Mouse (Mus musculus) heart, postnatal 14 days (tissue): ENCODE data around the gene Deaf1. TPM values are rescaled to one million over a fixed set of nuclear protein-coding genes. Genes with fewer than 3 reads are reported as not detected.
"Not testable (repeated sequence)": the region's sequence is repeated elsewhere in the genome, so short reads cannot be mapped to it uniquely, and the experiment has no call there.

Experiments used
- DNase-seq, 2 experiments: peaks; one replicate each; pipeline ENCODE4 v3.0.0; 2021 to 2022
- intact Hi-C: fragments of 180-260 bp; cut with DNase I; formaldehyde crosslinking; loops from one replicate; pipeline ENCODE4 v1.15.1; 2025
- total RNA-seq, 2 experiments: library from RNA; stranded (reverse); gene quantifications; 2 replicates each; pipeline ENCODE4 v1.2.3; 2021

Gene Deaf1
- total RNA-seq, 2 experiments from 2014 or later, result 20.0 to 22.1 TPM

DNA sequence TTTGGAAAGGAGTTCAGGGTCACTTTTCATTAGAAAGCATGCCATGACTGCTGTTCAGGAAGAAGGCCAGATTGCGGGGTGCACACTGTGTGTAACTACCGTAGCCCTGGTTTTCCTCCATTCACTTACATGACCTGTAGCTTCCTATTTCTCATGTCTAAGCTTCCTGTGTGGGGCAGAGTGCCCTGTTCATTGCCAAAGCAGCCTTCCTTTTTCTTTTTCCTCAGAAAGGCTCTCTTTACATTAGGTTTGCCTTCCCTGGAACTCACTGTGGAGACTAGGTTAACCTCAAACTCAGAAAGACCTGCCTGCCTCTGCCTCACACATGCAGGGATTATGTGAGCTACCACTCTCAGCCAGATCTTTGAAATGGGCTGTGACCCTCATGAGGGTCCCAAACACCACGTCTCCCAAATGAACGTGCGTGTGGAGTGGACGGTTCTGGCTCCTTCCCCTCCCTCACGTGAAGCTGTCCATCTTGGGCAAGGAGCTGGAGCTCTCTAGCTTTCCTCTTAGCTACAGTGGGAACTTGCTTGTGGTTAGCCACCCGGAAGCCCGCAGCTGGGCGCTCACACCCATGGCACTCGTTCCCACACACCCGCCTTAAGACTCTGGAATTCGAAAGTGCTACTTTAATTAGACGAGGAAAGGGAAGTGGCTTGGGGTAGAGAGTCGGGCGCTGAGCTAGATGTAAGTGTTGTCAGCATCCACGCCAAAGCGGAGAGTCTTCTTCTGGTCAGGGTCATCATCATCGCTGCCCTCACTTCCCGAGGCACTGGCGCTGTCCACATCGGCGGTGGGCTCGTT is 58.8 kb downstream of the Deaf1 start:
- DNase-seq, result peak in 1 of 2 experiments; percentile 28
- intact Hi-C loops, result no loop called here

DNA sequence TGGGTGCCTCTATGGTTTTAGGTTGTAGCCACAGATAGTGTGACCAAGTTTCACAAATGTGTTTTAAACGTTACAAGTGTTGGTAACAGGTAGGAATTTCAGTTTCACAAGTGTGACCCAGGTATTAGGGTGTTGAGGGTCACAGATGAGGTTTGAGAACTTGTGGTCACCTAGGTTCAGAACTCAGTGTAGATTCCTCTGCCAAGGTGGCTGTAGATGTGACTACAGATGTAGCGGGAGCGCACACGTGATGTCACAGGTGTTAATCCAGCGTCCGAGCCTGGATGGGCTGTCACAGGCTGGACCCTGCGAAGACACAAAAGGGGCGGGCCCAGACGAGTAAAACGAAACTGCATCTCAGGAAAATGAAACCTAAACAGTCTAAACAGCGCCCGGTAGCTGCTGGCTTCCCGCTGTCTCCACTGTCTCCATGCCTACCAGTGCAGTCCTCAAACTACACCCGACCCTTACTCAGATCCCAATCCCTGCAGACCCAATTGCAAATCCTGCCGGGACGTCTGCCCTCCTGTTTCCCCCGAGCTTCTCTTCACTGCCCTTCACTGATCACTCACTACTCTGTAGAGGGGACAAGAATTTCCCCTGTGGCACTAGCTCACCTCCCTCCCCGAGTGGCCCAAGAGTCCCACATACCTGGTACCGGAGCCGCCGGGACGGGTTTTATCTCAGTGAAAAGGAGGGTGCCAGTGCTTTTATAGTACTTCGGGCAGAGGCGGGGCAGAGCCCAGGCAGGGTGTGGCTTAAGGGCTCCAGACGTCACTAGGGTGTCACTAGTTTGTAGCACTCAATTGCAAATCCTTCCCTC is 61.5 kb downstream of the Deaf1 start, which contains the start of gene Irf7:
Gene Irf7 (minus strand): TSS at position 743 of the 823 bp plus-strand sequence.
- intact Hi-C loops, result loop anchor here (2.0 kb wide), 1 partner anchor 97 kb away; no protein-coding TSS in a partner anchor

DNA sequence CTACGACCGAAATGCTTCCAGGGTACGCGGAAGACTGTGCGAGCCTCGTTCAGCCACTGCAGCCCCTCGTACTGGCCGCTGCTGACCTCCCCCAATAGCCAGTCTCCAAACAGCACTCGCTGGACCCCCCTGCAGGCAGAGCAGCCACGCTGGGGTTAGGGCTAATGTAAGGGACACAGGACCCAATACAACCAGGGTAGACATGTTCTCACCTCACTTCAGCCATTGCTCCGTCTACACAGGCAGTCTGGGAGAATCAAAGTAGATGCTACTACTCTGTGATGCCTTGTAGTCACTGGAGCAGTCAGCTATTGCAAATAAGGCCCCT is 62.1 kb downstream of the Deaf1 start:
- DNase-seq, result no peak
- intact Hi-C loops, result loop anchor here (2.0 kb wide), 1 partner anchor 97 kb away; no protein-coding TSS in a partner anchor

More for the DNA sequence above, 61.5 kb downstream of the Deaf1 start, which contains the start of gene Irf7:
- DNase-seq, result peak; percentile 56 to 68

DNA sequence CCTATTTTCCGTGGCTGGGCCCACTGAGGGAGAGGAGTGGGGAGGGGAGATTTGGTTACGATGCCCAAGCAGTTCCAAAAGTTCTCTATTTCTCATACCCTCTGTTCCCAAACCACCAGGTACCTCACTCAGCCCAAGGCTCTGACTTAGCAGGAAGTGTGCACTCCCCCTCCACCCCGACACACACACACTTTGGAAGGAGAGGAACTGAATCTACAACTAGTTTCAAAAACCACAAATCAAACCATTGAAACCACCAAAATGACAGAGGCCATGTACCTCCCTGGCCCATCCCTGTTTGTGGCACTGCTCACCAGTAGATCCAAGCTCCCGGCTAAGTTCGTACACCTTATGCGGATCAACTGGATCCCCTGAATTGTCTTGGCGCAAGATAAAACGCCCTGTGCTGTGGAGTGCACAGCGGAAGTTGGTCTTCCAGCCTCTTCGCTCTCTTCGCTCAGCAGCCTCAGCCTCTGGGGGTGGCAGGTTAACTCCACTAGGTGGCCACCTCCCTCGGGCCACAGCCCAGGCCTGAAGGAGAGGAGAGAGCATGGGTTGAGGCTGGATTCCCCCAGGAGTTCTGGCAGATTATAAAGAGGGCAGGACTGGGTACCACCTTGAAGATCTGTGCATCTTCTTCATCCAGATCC is 62.6 kb downstream of the Deaf1 start:
- DNase-seq, result peak; percentile 29 to 38
- intact Hi-C loops, result loop anchor here (2.0 kb wide), 1 partner anchor 98 kb away; no protein-coding TSS in a partner anchor

DNA sequence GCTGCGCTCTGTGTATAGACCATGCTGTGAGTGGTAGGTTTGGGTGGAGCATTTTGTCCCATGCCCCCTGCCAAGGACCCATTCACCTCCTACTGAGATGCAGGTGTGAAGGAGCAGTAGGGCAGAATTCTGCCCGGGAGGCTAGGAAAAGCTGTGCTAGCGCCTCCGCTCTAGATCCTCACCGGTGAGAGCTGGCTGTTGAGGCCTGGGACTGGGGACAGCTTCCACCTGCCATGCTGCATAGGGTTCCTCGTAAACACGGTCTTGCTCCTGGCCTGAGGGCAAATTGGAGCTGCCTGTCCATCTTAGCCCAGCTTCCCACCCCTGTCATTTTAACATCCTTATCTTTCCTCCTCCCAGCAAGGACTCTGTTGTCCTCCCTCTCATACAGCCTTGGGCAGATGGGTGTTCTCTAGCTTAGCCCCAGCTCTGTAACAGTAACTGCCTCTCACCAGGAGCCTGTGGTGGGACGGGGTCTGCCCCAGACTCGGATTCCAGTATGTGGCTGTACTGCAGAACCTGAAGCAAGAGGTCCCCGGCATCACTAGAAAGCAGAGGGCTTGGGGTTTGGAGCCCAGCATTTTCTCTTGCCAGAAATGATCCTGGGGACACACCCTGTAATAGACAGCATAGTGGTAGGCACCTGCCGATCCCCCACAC is 63.3 kb downstream of the Deaf1 start:
- intact Hi-C loops, result loop anchor here (2.0 kb wide), 1 partner anchor 99 kb away; no protein-coding TSS in a partner anchor
- DNase-seq, result no peak

DNA sequence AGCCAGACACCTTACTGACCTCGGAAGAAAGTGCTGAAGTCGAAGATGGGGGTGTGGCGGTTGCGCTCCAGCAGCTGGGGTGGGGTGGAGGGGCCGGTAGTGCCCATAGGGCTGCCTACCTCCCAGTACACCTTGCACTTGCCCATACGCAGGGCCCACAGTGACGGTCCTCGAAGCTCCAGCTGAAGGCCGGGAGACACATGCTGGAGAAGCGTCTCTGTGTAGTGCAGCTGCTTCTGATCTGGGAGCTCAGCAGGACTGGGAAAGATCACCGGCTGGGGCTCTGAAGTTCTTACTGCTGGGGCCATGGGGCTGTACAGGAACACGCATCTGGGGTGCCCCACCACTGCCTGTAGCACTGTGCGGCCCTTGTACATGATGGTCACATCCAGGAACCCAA is 63.9 kb downstream of the Deaf1 start:
- no peak for DNase-seq
- intact Hi-C loops, result loop anchor here (2.0 kb wide), 1 partner anchor 99 kb away; no protein-coding TSS in a partner anchor

DNA sequence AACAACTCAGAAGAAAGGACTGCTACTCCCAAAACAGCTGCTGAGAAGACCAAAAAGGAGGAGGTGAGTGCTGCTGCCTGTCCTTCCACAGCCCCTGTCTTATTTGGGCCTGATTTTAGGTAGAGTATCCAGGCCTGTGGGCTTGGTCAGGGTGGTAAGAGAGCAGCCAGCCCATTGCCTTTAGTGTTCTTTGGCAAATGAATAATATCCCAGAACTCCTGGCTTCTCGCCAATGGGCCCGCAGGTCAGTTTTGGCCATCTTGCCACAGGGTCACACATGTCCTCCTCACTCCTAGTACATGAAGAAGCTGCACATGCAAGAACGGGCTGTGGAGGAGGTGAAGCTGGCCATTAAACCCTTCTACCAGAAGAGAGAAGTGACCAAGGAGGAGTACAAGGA is 66.0 kb downstream of the Deaf1 start:
- intact Hi-C loops, result no loop called here
- no peak for DNase-seq

DNA sequence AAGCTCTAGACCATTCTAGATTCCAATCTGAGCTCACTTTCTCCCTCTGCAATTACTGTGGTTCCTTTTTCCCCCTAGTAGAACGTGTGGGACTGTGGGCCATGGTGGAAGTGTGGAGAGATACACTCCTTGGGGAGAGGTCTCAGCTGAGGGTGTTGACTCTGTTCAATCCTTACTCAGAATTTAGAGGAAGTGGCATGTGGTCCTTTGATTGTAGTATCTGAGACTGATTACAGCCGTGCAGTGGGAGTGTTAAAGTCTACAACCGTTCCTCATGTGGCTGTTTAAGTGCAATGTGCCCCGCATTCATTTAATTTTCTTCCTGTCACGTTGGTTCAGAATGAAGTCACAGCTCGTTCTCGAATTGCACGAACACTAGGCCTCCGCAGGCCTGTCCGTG is 71.3 kb downstream of the Deaf1 start:
- no peak for DNase-seq
- intact Hi-C loops, result no loop called here

DNA sequence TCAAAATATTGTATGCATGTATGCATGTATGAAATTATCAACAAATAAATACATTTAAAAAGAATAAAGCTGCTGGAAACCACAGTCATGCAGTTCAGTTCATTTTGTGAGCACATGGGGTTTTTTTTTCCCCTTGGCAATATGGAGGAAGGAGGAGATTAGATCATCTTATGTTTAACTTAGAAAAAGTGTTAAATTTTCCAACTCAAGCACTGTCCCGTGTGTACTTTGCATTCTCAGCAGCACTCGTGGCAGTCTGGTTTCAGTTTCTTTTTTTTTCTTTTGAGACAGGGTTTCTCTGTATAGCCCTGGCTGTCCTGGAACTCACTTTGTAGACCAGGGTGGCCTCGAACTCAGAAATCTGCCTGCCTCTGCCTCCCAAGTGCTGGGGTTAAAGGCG is 77.0 kb downstream of the Deaf1 start:
- DNase-seq, intact Hi-C loops: not testable (repeated sequence)

Other genes with a start within 250 kb of the Deaf1 start
- under 1 TPM; 0.43 to 0.95 TPM for gene Pkp3, start 249.5 kb downstream of the Deaf1 start, total RNA-seq
- gene Sigirr, start 227.1 kb downstream of the Deaf1 start, total RNA-seq, result 1 to 10 TPM; 8.0 to 8.1 TPM
- gene Ano9, start 209.9 kb downstream of the Deaf1 start, total RNA-seq, result under 1 TPM; 0.10 to 0.29 TPM
- gene Ptdss2, start 205.3 kb downstream of the Deaf1 start, total RNA-seq, result 10 to 100 TPM; 35.9 to 38.7 TPM
- 10 to 100 TPM; 60.8 to 70.2 TPM for gene Rnh1, start 154.8 kb downstream of the Deaf1 start, total RNA-seq
- gene Hras, start 133.7 kb downstream of the Deaf1 start, total RNA-seq, result 100 to 1,000 TPM; 101 to 104 TPM
- 1 to 10 TPM; 2.6 to 3.6 TPM for gene Lrrc56, start 133.5 kb downstream of the Deaf1 start, total RNA-seq
- gene Lmntd2, start 113.6 kb downstream of the Deaf1 start, total RNA-seq, result not detected
- 1 to 10 TPM; 1.2 to 1.5 TPM for gene Rassf7, start 111.8 kb downstream of the Deaf1 start, total RNA-seq
- gene Phrf1, start 98.9 kb downstream of the Deaf1 start, total RNA-seq, result 10 to 100 TPM; 43.4 to 44.3 TPM
- 1 to 10 TPM; 1.6 to 1.7 TPM for gene Irf7, start 61.2 kb downstream of the Deaf1 start, total RNA-seq
- not detected for gene Cdhr5, start 50.9 kb downstream of the Deaf1 start, total RNA-seq
- gene Sct, start 48.6 kb downstream of the Deaf1 start, total RNA-seq, result not detected
- not detected for gene Drd4, start 35.7 kb downstream of the Deaf1 start, total RNA-seq
- 10 to 100 TPM; 13.6 to 16.1 TPM for gene Tmem80, start within 50 bp of the Deaf1 start, total RNA-seq
- 1 to 10 TPM; 2.7 to 3.0 TPM for gene Eps8l2, start 11.2 kb upstream of the Deaf1 start, total RNA-seq
- 100 to 1,000 TPM; 125 to 126 TPM for gene Taldo1, start 64.5 kb upstream of the Deaf1 start, total RNA-seq
- gene Gatd1, start 86.4 kb upstream of the Deaf1 start, total RNA-seq, result 10 to 100 TPM; 12.5 to 13.3 TPM
- gene Cend1, start 101.8 kb upstream of the Deaf1 start, total RNA-seq, result 1 to 10 TPM; 1.5 to 1.7 TPM
- 10 to 100 TPM; 65.5 to 67.6 TPM for gene Slc25a22, start 110.2 kb upstream of the Deaf1 start, total RNA-seq
- gene Pidd1, start 116.3 kb upstream of the Deaf1 start, total RNA-seq, result 1 to 10 TPM; 1.1 to 1.2 TPM
- gene Rplp2, start 119.7 kb upstream of the Deaf1 start, total RNA-seq, result 100 to 1,000 TPM; 876 to 946 TPM
- gene Pnpla2, start 127.5 kb upstream of the Deaf1 start, total RNA-seq, result 100 to 1,000 TPM; 351 to 430 TPM
- gene Cracr2b, start 133.4 kb upstream of the Deaf1 start, total RNA-seq, result 10 to 100 TPM; 25.2 to 27.9 TPM
- gene Cd151, start 139.7 kb upstream of the Deaf1 start, total RNA-seq, result 100 to 1,000 TPM; 258 to 268 TPM
- gene Polr2l, start 147.4 kb upstream of the Deaf1 start, total RNA-seq, result 10 to 100 TPM; 69.8 to 71.4 TPM
- gene Tspan4, start 147.6 kb upstream of the Deaf1 start, total RNA-seq, result 10 to 100 TPM; 24.0 to 31.2 TPM
- gene Chid1, start 212.2 kb upstream of the Deaf1 start, total RNA-seq, result 10 to 100 TPM; 42.6 to 42.8 TPM
- 10 to 100 TPM; 51.4 to 52.2 TPM for gene Ap2a2, start 234.5 kb upstream of the Deaf1 start, total RNA-seq